Mouse (Mus musculus) MEL (cell line): ENCODE results near the gene Spag8. TPM values are rescaled to one million over a fixed set of nuclear protein-coding genes. Genes with fewer than 3 reads are reported as not detected.

ENCODE experiments used
- DNase-seq: peaks from one replicate; pipeline ENCODE4 v3.0.0; 2011; ENCODE audit warnings: low read depth, low spot score
- H3K27ac ChIP-seq: 2 replicates; pipeline ENCODE4 v1.5.1; 2012; ENCODE audit warnings: low read depth, mild to moderate bottlenecking, control low read depth, low read length, moderate library complexity; ENCODE audit not compliant: control insufficient read depth
- H3K27me3 ChIP-seq, 2 experiments: fragments of 150-350 bp in 1 of 2; sonication (generic) in 1 of 2; 2 replicates each; pipeline ENCODE4 v1.6.1; 2012; ENCODE audit warnings: low read length in 2 of 2, mild to moderate bottlenecking in 2 of 2, improper control_type of control experiment in 1 of 2, moderate library complexity in 1 of 2; ENCODE audit not compliant: insufficient read depth in 2 of 2, control insufficient read depth in 1 of 2
- H3K36me3 ChIP-seq, 2 experiments: 2 replicates each; pipeline ENCODE4 v1.6.1; 2012 to 2014; ENCODE audit warnings: low read length in 2 of 2, improper control_type of control experiment in 1 of 2, inconsistent platforms in 1 of 2, mild to moderate bottlenecking in 1 of 2; ENCODE audit not compliant: insufficient read depth in 2 of 2, control insufficient read depth in 1 of 2
- H3K4me1 ChIP-seq, 2 experiments: fragments of 150-350 bp in 1 of 2; sonication (generic) in 1 of 2; 2 replicates each; pipeline ENCODE4 v1.6.1; 2012; ENCODE audit warnings: low read length in 2 of 2, improper control_type of control experiment in 1 of 2, mild to moderate bottlenecking in 1 of 2; ENCODE audit not compliant: insufficient read depth in 2 of 2, control insufficient read depth in 1 of 2
- H3K4me3 ChIP-seq, 2 experiments: fragments of 150-350 bp in 1 of 2; sonication (generic) in 1 of 2; 2 replicates each; pipeline ENCODE4 v1.5.1; 2012; ENCODE audit warnings: low read depth in 2 of 2, low read length in 2 of 2, mild to moderate bottlenecking in 2 of 2, moderate library complexity in 2 of 2, control low read depth in 1 of 2, improper control_type of control experiment in 1 of 2; ENCODE audit not compliant: control insufficient read depth in 1 of 2, insufficient read depth in 1 of 2
- H3K79me2 ChIP-seq: 2 replicates; pipeline ENCODE4 v1.6.1; 2012; ENCODE audit warnings: mild to moderate bottlenecking, low read length, moderate library complexity; ENCODE audit not compliant: control insufficient read depth, poor library complexity, insufficient read depth
- H3K9ac ChIP-seq: 2 replicates; pipeline ENCODE4 v1.6.1; 2012; ENCODE audit warnings: low read depth, mild to moderate bottlenecking, control low read depth, low read length, moderate library complexity; ENCODE audit not compliant: control insufficient read depth, poor library complexity, severe bottlenecking
- H3K9me3 ChIP-seq: fragments of 150-350 bp; sonication (generic); replicated peaks from 2 replicates; pipeline ENCODE4 v1.6.1; 2012; ENCODE audit warnings: mild to moderate bottlenecking, low read length, improper control_type of control experiment, moderate library complexity; ENCODE audit not compliant: insufficient read depth
- CTCF ChIP-seq, 3 experiments: IDR thresholded peaks in 2 of 3; conservative IDR thresholded peaks in 1 of 3; 2 replicates each; pipeline ENCODE4 v1.5.1; 2011 to 2012; ENCODE audit warnings: low read length in 3 of 3, low read depth in 2 of 3, mild to moderate bottlenecking in 2 of 3, improper control_type of control experiment in 1 of 3, inconsistent platforms in 1 of 3, mixed read lengths in 1 of 3, moderate library complexity in 1 of 3; ENCODE audit not compliant: control insufficient read depth in 1 of 3, insufficient read depth in 1 of 3, poor library complexity in 1 of 3, severe bottlenecking in 1 of 3
- MAZ ChIP-seq: IDR thresholded peaks from 2 replicates; pipeline ENCODE4 v1.6.1; 2012; ENCODE audit warnings: low read depth, mild to moderate bottlenecking, inconsistent platforms, low read length, improper control_type of control experiment
- MXI1 ChIP-seq: IDR thresholded peaks from 2 replicates; pipeline ENCODE4 v1.6.1; 2011; ENCODE audit warnings: mild to moderate bottlenecking, low read depth, low read length, improper control_type of control experiment
- MYB ChIP-seq: IDR thresholded peaks from 2 replicates; pipeline ENCODE4 v1.6.1; 2011; ENCODE audit warnings: mild to moderate bottlenecking, low read depth, low read length, improper control_type of control experiment
- MYC ChIP-seq: IDR thresholded peaks from 2 replicates; pipeline ENCODE4 v1.6.1; 2011; ENCODE audit warnings: low read depth, mild to moderate bottlenecking, low read length, improper control_type of control experiment, moderate library complexity
- NELFE ChIP-seq: IDR thresholded peaks from 2 replicates; pipeline ENCODE4 v1.6.1; 2011; ENCODE audit warnings: low read depth, low read length, improper control_type of control experiment
- POLR2A ChIP-seq, 2 experiments: IDR thresholded peaks; 2 replicates each; pipeline ENCODE4 v1.6.1; 2011 to 2012; ENCODE audit warnings: low read length in 2 of 2, mild to moderate bottlenecking in 2 of 2, control low read depth in 1 of 2, improper control_type of control experiment in 1 of 2, low read depth in 1 of 2, moderate library complexity in 1 of 2; ENCODE audit not compliant: control insufficient read depth in 1 of 2, insufficient read depth in 1 of 2, poor library complexity in 1 of 2
- POLR2AphosphoS2 ChIP-seq: IDR thresholded peaks from 2 replicates; pipeline ENCODE4 v1.6.1; 2011; ENCODE audit warnings: low read length, improper control_type of control experiment
- POLR2AphosphoS5 ChIP-seq: IDR thresholded peaks from 2 replicates; pipeline ENCODE4 v1.6.1; 2012; ENCODE audit warnings: low read depth, borderline replicate concordance, mild to moderate bottlenecking, inconsistent platforms, low read length, moderate library complexity, mixed read lengths
- RAD21 ChIP-seq: IDR thresholded peaks from 2 replicates; pipeline ENCODE4 v1.6.1; 2011; ENCODE audit warnings: mild to moderate bottlenecking, low read depth, low read length, improper control_type of control experiment
- SIN3A ChIP-seq: IDR thresholded peaks from 2 replicates; pipeline ENCODE4 v1.6.1; 2012; ENCODE audit warnings: low read length, improper control_type of control experiment, inconsistent platforms
- SMC3 ChIP-seq: IDR thresholded peaks from 2 replicates; pipeline ENCODE4 v1.6.1; 2011; ENCODE audit warnings: low read depth, low read length, improper control_type of control experiment
- TBP ChIP-seq: IDR thresholded peaks from 2 replicates; pipeline ENCODE4 v1.8.0; 2011; ENCODE audit warnings: low read depth, low read length, improper control_type of control experiment
- TCF12 ChIP-seq: IDR thresholded peaks from 2 replicates; pipeline ENCODE4 v1.6.1; 2014; ENCODE audit warnings: low read depth, mild to moderate bottlenecking, inconsistent platforms, low read length, improper control_type of control experiment, moderate library complexity
- USF2 ChIP-seq, 2 experiments: IDR thresholded peaks; 2 replicates each; pipeline ENCODE4 v1.6.1; 2011 to 2012; ENCODE audit warnings: improper control_type of control experiment in 2 of 2, low read length in 2 of 2, borderline replicate concordance in 1 of 2, inconsistent platforms in 1 of 2, low read depth in 1 of 2, mild to moderate bottlenecking in 1 of 2; ENCODE audit not compliant: insufficient read depth in 1 of 2
- ZC3H11A ChIP-seq: IDR thresholded peaks from 2 replicates; pipeline ENCODE4 v1.6.1; 2012; ENCODE audit warnings: low read depth, mild to moderate bottlenecking, inconsistent platforms, low read length, improper control_type of control experiment
- ZNF384 ChIP-seq: IDR thresholded peaks from 2 replicates; pipeline ENCODE4 v1.6.1; 2012; ENCODE audit warnings: low read depth, mild to moderate bottlenecking, inconsistent platforms, low read length, improper control_type of control experiment
- polyA plus RNA-seq, 2 experiments: library from polyadenylated mRNA; stranded (reverse) in 1 of 2; unstranded in 1 of 2; fragments of >175 nt in 1 of 2; fragments of >200 nt in 1 of 2; gene quantifications; 2 replicates each; pipeline versions ENCODE4 v1.2.1 to v1.2.4; 2012; ENCODE audit warnings: low replicate concordance in 2 of 2, low read depth in 1 of 2; ENCODE audit not compliant: insufficient read length in 2 of 2, insufficient read depth in 1 of 2, missing spikeins in 1 of 2
- total RNA-seq: library from RNA; depleted of rRNA; stranded (reverse); fragments of 300-350 nt; gene quantifications from 2 replicates; pipeline ENCODE4 v1.2.3, GENCODE M21; 2012

Spag8 gene
- total and polyA plus RNA-seq, 3 experiments, result 0.15 to 0.57 TPM; not detected in 1

DNA sequence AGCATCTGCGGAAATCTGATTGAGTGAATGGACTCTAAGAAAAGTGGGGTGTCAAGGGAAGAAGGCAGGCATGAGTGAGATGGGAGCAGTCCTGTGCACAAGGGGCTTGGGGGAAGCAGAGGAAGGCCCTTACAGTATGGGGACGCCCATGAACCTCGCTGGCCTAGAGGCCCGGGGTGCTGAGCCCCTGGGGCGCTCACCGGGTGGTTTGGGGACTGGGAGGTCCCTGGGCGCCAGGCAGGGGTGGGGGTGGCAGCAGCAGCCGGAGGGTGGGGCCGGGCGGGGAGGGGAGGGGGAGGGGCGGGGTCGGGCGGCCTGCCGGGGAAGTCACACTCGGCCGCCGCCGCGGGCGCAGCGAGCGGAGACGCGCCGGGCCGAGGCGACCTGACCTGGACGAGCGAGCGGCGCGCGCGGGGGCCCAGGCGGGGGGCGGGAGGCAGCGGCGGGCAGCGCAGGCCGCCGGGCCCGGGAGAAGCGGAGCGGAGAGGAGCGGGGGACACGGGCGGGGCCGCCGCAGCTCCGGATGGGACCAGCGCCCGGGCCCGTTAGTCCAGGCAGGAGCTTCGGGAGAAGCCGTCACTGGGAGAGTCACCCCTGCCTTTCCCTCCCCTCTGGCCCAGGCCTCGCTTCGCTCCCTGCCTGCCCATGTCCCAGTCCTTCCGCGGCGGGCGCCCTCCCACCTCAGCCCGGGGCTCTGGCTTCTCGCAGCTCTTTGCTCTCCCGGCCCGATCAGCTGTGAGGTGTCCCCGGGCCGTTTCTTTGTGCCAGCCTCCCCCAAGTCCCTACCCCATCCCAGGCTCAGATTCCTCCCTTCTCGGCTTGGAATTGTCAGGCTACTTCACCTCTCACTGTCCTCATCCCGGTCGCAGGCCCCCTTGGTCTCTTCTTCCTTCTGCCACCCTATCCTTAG, 22.1 kb downstream of the Spag8 start, which contains the start of gene Npr2:
Npr2 (plus strand) TSS at position 890 of the 910 bp plus-strand sequence.
- peak; percentile 34 for DNase-seq
- Histone ChIP-seq H3K9me3 (no peaks in the 10 kb centered on the region), H3K27ac (no peak within 1 kb of the TSS), H3K4me1 (no peaks in the 10 kb centered on the region; a peak in 1 of 4 replicates), H3K79me2 (no peaks in the 10 kb centered on the region), H3K36me3 (no peaks in the 10 kb centered on the region), H3K4me3 (peak within 1 kb of the TSS; percentile 57 to 65), H3K27me3 (peaks cover 4 to 6% of the 10 kb centered on the region in 2 experiments), H3K9ac (peak within 1 kb of the TSS; percentile 60)
- no peak for TF ChIP-seq MYC
- 0 out of 4 replicates have a peak, but pooled peaks of 1 of the 2 experiments have one; percentile 18 for TF ChIP-seq POLR2A (IDR thresholded peaks at IDR 0.05; ENCODE audit: control insufficient read depth in 1 of 2, insufficient read depth in 1 of 2, low read depth in 1 of 2, low read length in 2 of 2, poor library complexity in 1 of 2)

- Histone ChIP-seq H3K27ac (no peak overlapping the region), H3K9ac (no peak overlapping the region; the same call in 1 of the 2 replicates), H3K79me2 (no peaks in the 10 kb centered on the region), H3K4me3 (peak overlapping the region; percentile 11 to 13; a peak in 2 of 4 replicates), H3K9me3 (no peaks in the 10 kb centered on the region), H3K4me1 (no peaks in the 10 kb centered on the region; a peak in 1 of 4 replicates), H3K36me3 (no peaks in the 10 kb centered on the region), H3K27me3 (peaks cover 4 to 6% of the 10 kb centered on the region in 2 experiments)
- DNase-seq, result no peak
- no peak for TF ChIP-seq SIN3A
- TF ChIP-seq MYB, result no peak
- TF ChIP-seq USF2 (IDR thresholded peaks at IDR 0.05; ENCODE audit: borderline replicate concordance in 1 of 2, insufficient read depth in 1 of 2, low read depth in 1 of 2, low read length in 2 of 2), result no peak
- TF ChIP-seq TBP, result no peak
- no peak for TF ChIP-seq POLR2AphosphoS2
- TF ChIP-seq TCF12, result no peak
- no peak for TF ChIP-seq MXI1
- no peak for TF ChIP-seq POLR2AphosphoS5
- TF ChIP-seq NELFE, result no peak
- TF ChIP-seq POLR2A (IDR thresholded peaks at IDR 0.05; ENCODE audit: control insufficient read depth in 1 of 2, insufficient read depth in 1 of 2, low read depth in 1 of 2, low read length in 2 of 2, poor library complexity in 1 of 2), result no peak
- TF ChIP-seq MYC, result no peak
These were observed 22.7 kb downstream of the Spag8 start for GRCm38 (mm10) chr4:43630671-43631045.

GRCm38 (mm10) chr4:43630030-43630581, 23.3 kb downstream of the Spag8 start:
- H3K9ac ChIP-seq, result no peak overlapping the region
- no peaks in the 10 kb centered on the region for H3K36me3 ChIP-seq
- no peak overlapping the region for H3K27ac ChIP-seq
- H3K9me3 ChIP-seq, result no peaks in the 10 kb centered on the region
- peak; percentile 70 to 95 (median 75) for TF ChIP-seq CTCF (IDR thresholded peaks at IDR 0.05 in 2 of 3, conservative IDR thresholded peaks at IDR 0.05 in 1 of 3; ENCODE audit: control insufficient read depth in 1 of 3, insufficient read depth in 1 of 3, low read depth in 2 of 3, low read length in 3 of 3, poor library complexity in 1 of 3, severe bottlenecking in 1 of 3)
- TF ChIP-seq MAZ, result 0 out of 2 replicates have a peak, but pooled peaks have one; percentile 38
- TF ChIP-seq RAD21, result peak; percentile 89
- TF ChIP-seq SMC3, result peak; percentile 80
- no peak for TF ChIP-seq SIN3A
- TF ChIP-seq ZNF384, result no peak
- peak; percentile 54 for TF ChIP-seq TBP
- peak; percentile 74 for TF ChIP-seq ZC3H11A
- peaks cover 4 to 6% of the 10 kb centered on the region in 2 experiments for H3K27me3 ChIP-seq
- peak; percentile 88 for DNase-seq
- no peaks in the 10 kb centered on the region; a peak in 1 of 4 replicates for H3K4me1 ChIP-seq
- no peaks in the 10 kb centered on the region for H3K79me2 ChIP-seq
- H3K4me3 ChIP-seq, result no peak overlapping the region
